Mouse (Mus musculus): ENCODE data around the gene Cpm. TPM values are rescaled to one million over a fixed set of nuclear protein-coding genes. Genes with fewer than 3 reads are reported as not detected.
A peak's percentile ranks its signal among the peaks of the same experiment; 100 is the strongest.
"Not testable (repeated sequence)": the region's sequence is repeated elsewhere in the genome, so short reads cannot be mapped to it uniquely, and the experiment has no call there.

Gene Cpm
- polyA plus RNA-seq, 1 experiment from 2014 or later: 5.0 TPM

GRCm38 (mm10) chr10:117714048-117714545 lies 84.8 kb downstream of the Cpm start:
- Histone ChIP-seq H3K9me3 (ENCODE audit: control insufficient read depth, low read length) (no peaks in the 10 kb centered on the region), H3K4me1 (replicated peaks; ENCODE audit: control insufficient read depth, insufficient read depth, low read length) (peaks cover 4% of the 10 kb centered on the region; the same call in 1 of the 2 replicates), H3K27ac (ENCODE audit: low read depth, low read length) (no peak overlapping the region), H3K4me2 (ENCODE audit: low read depth, low read length, severe bottlenecking) (no peak overlapping the region), H3K27me3 (ENCODE audit: control insufficient read depth, insufficient read depth, low read length) (no peaks in the 10 kb centered on the region), H3K9ac (ENCODE audit: low read length) (no peak overlapping the region), H3K4me3 (ENCODE audit: low read depth, low read length) (no peak overlapping the region), H3K36me3 (ENCODE audit: control insufficient read depth, insufficient read depth, low read length) (no peaks in the 10 kb centered on the region)
- no peak for ATAC-seq (replicated peaks; ENCODE audit: low FRiP score)
- DNase-seq (ENCODE audit: low spot score): no peak
- WGBS: 94% methylated on average over 3 of the region's 3 CpGs

GRCm38 (mm10) chr10:117714928-117715500 lies 85.7 kb downstream of the Cpm start:
- Histone ChIP-seq H3K4me1 (replicated peaks; ENCODE audit: control insufficient read depth, insufficient read depth, low read length) (peaks cover 4% of the 10 kb centered on the region; the same call in 1 of the 2 replicates), H3K4me3 (ENCODE audit: low read depth, low read length) (no peak overlapping the region), H3K9me3 (ENCODE audit: control insufficient read depth, low read length) (no peaks in the 10 kb centered on the region), H3K27ac (ENCODE audit: low read depth, low read length) (no peak overlapping the region), H3K27me3 (ENCODE audit: control insufficient read depth, insufficient read depth, low read length) (no peaks in the 10 kb centered on the region), H3K9ac (ENCODE audit: low read length) (no peak overlapping the region), H3K36me3 (ENCODE audit: control insufficient read depth, insufficient read depth, low read length) (no peaks in the 10 kb centered on the region), H3K4me2 (ENCODE audit: low read depth, low read length, severe bottlenecking) (no peak overlapping the region)
- no peak for ATAC-seq (replicated peaks; ENCODE audit: low FRiP score)
- no peak for DNase-seq (ENCODE audit: low spot score)
- 79% methylated on average over 4 of the region's 4 CpGs for WGBS

GRCm38 (mm10) chr10:117715654-117716053 lies 86.4 kb downstream of the Cpm start:
- WGBS: 89% methylated on average over 1 of the region's 1 CpGs
- H3K27ac ChIP-seq (ENCODE audit: low read depth, low read length): not testable (repeated sequence)

GRCm38 (mm10) chr10:117716686-117717085 lies 87.4 kb downstream of the Cpm start:
- Histone ChIP-seq H3K27ac (ENCODE audit: low read depth, low read length) (no peak overlapping the region), H3K9me3 (ENCODE audit: control insufficient read depth, low read length) (no peaks in the 10 kb centered on the region), H3K4me1 (replicated peaks; ENCODE audit: control insufficient read depth, insufficient read depth, low read length) (peaks cover 4% of the 10 kb centered on the region; the same call in 1 of the 2 replicates), H3K27me3 (ENCODE audit: control insufficient read depth, insufficient read depth, low read length) (no peaks in the 10 kb centered on the region), H3K4me2 (ENCODE audit: low read depth, low read length, severe bottlenecking) (no peak overlapping the region), H3K4me3 (ENCODE audit: low read depth, low read length) (no peak overlapping the region), H3K36me3 (ENCODE audit: control insufficient read depth, insufficient read depth, low read length) (no peaks in the 10 kb centered on the region), H3K9ac (ENCODE audit: low read length) (no peak overlapping the region)
- DNase-seq (ENCODE audit: low spot score): no peak
- 87% methylated on average over 3 of the region's 3 CpGs for WGBS
- ATAC-seq (replicated peaks; ENCODE audit: low FRiP score): no peak

More at GRCm38 (mm10) chr10:117715654-117716053, 86.4 kb downstream of the Cpm start:
- ATAC-seq (replicated peaks; ENCODE audit: low FRiP score); H3K4me1 ChIP-seq (replicated peaks; ENCODE audit: control insufficient read depth, insufficient read depth, low read length); H3K27me3 ChIP-seq (ENCODE audit: control insufficient read depth, insufficient read depth, low read length); H3K4me2 ChIP-seq (ENCODE audit: low read depth, low read length, severe bottlenecking); H3K4me3 ChIP-seq (ENCODE audit: low read depth, low read length); H3K9ac ChIP-seq (ENCODE audit: low read length); H3K9me3 ChIP-seq (ENCODE audit: control insufficient read depth, low read length); H3K36me3 ChIP-seq (ENCODE audit: control insufficient read depth, insufficient read depth, low read length); DNase-seq (ENCODE audit: low spot score): not testable (repeated sequence)

- H3K9me3 ChIP-seq (ENCODE audit: control insufficient read depth, low read length): no peaks in the 10 kb centered on the region
- no peak overlapping the region for H3K4me2 ChIP-seq (ENCODE audit: low read depth, low read length, severe bottlenecking)
- 13% methylated on average over 4 of the region's 4 CpGs for WGBS
- H3K27ac ChIP-seq (ENCODE audit: low read depth, low read length): no peak overlapping the region
- no peaks in the 10 kb centered on the region for H3K36me3 ChIP-seq (ENCODE audit: control insufficient read depth, insufficient read depth, low read length)
- no peaks in the 10 kb centered on the region for H3K27me3 ChIP-seq (ENCODE audit: control insufficient read depth, insufficient read depth, low read length)
- H3K4me1 ChIP-seq (replicated peaks; ENCODE audit: control insufficient read depth, insufficient read depth, low read length): peaks cover 4% of the 10 kb centered on the region; the same call in 1 of the 2 replicates
- DNase-seq (ENCODE audit: low spot score) (peak; percentile 63), ATAC-seq (replicated peaks; ENCODE audit: low FRiP score) (no peak)
- no peak overlapping the region for H3K4me3 ChIP-seq (ENCODE audit: low read depth, low read length)
- no peak overlapping the region for H3K9ac ChIP-seq (ENCODE audit: low read length)
Measured at GRCm38 (mm10) chr10:117717583-117717982, 88.3 kb downstream of the Cpm start.

GRCm38 (mm10) chr10:117718161-117719119 lies 89.1 kb downstream of the Cpm start:
- peaks cover 4% of the 10 kb centered on the region; the same call in 1 of the 2 replicates for H3K4me1 ChIP-seq (replicated peaks; ENCODE audit: control insufficient read depth, insufficient read depth, low read length)
- 68% methylated on average over 19 of the region's 19 CpGs for WGBS
- H3K27ac ChIP-seq (ENCODE audit: low read depth, low read length): no peak overlapping the region
- no peak overlapping the region for H3K4me2 ChIP-seq (ENCODE audit: low read depth, low read length, severe bottlenecking)
- H3K4me3 ChIP-seq (ENCODE audit: low read depth, low read length): no peak overlapping the region
- no peaks in the 10 kb centered on the region for H3K9me3 ChIP-seq (ENCODE audit: control insufficient read depth, low read length)
- H3K36me3 ChIP-seq (ENCODE audit: control insufficient read depth, insufficient read depth, low read length): no peaks in the 10 kb centered on the region
- ATAC-seq (replicated peaks; ENCODE audit: low FRiP score) (no peak), DNase-seq (ENCODE audit: low spot score) (no peak)
- no peaks in the 10 kb centered on the region for H3K27me3 ChIP-seq (ENCODE audit: control insufficient read depth, insufficient read depth, low read length)
- H3K9ac ChIP-seq (ENCODE audit: low read length): no peak overlapping the region

- DNase-seq (ENCODE audit: low spot score) (no peak), ATAC-seq (replicated peaks; ENCODE audit: low FRiP score) (no peak)
- Histone ChIP-seq H3K4me3 (ENCODE audit: low read depth, low read length) (no peak overlapping the region), H3K4me1 (replicated peaks; ENCODE audit: control insufficient read depth, insufficient read depth, low read length) (no peaks in the 10 kb centered on the region), H3K36me3 (ENCODE audit: control insufficient read depth, insufficient read depth, low read length) (no peaks in the 10 kb centered on the region), H3K27me3 (ENCODE audit: control insufficient read depth, insufficient read depth, low read length) (no peaks in the 10 kb centered on the region), H3K9me3 (ENCODE audit: control insufficient read depth, low read length) (no peaks in the 10 kb centered on the region), H3K4me2 (ENCODE audit: low read depth, low read length, severe bottlenecking) (no peak overlapping the region), H3K27ac (ENCODE audit: low read depth, low read length) (no peak overlapping the region), H3K9ac (ENCODE audit: low read length) (no peak overlapping the region)
- 83% methylated on average over 5 of the region's 5 CpGs for WGBS
Measured at GRCm38 (mm10) chr10:117724136-117724718, 94.9 kb downstream of the Cpm start.

- H3K9ac ChIP-seq (ENCODE audit: low read length): no peak overlapping the region
- H3K27ac ChIP-seq (ENCODE audit: low read depth, low read length): no peak overlapping the region
- H3K27me3 ChIP-seq (ENCODE audit: control insufficient read depth, insufficient read depth, low read length): no peaks in the 10 kb centered on the region
- no peak overlapping the region for H3K4me3 ChIP-seq (ENCODE audit: low read depth, low read length)
- no peaks in the 10 kb centered on the region for H3K36me3 ChIP-seq (ENCODE audit: control insufficient read depth, insufficient read depth, low read length)
- no peaks in the 10 kb centered on the region for H3K4me1 ChIP-seq (replicated peaks; ENCODE audit: control insufficient read depth, insufficient read depth, low read length)
- H3K9me3 ChIP-seq (ENCODE audit: control insufficient read depth, low read length): no peaks in the 10 kb centered on the region
- DNase-seq (ENCODE audit: low spot score) (no peak), ATAC-seq (replicated peaks; ENCODE audit: low FRiP score) (no peak)
- H3K4me2 ChIP-seq (ENCODE audit: low read depth, low read length, severe bottlenecking): no peak overlapping the region
- WGBS: 89% methylated on average over 3 of the region's 3 CpGs
Measured at GRCm38 (mm10) chr10:117724804-117725361, 95.6 kb downstream of the Cpm start.
